In genomic region chr17:69004051-69004450, GRCm38 (mm10) we compare ENCODE assay signal across 14 mouse cellular contexts.
DNase-seq lines count a peak whose midpoint lies in the region.
"Had no signal": no experiment of that assay in that cellular context is flagged by ENCODE, and none has a peak within 500 bp of the region (broad histone marks: within the 10 kb centered on the region; RNA-seq: fewer than 3 reads in every experiment).

No protein-coding gene starts in this region.

- peak; percentile 66 for DNase-seq in left cerebral cortex, postnatal 4 days
- DNase-seq in left cerebral cortex, postnatal 36 days (ENCODE audit: low spot score in 2 of 2): no peak
- peak; percentile 68 for DNase-seq in cerebellum, adult 11-12 months
- peak; percentile 86 to 87 for DNase-seq in cerebellum, postnatal 10 days
- peak; percentile 63 for DNase-seq in retina, postnatal 1 day
- DNase-seq in heart, postnatal 36 days: no peak
- no peak for DNase-seq in spleen, postnatal 36 days (ENCODE audit: low spot score in 2 of 2)
- DNase-seq: adrenal gland, postnatal 10 days; embryo, embryonic 11 days; kidney, adult 2 months; kidney, postnatal 14 days; lung, embryonic 14.5 days; thymus, adult 18-20 months; thymus, postnatal 36 days had no signal

- intact Hi-C loops in left cerebral cortex, postnatal 4 days (cut with DNase I): no loop called here
- intact Hi-C loops in left cerebral cortex, postnatal 36 days (cut with DNase I): no loop called here
- intact Hi-C loops in heart, postnatal 36 days (cut with DNase I): no loop called here

Comparison
In these comparisons a context has a peak if more than half of its experiments do, and no peak if none do; other contexts are left out.
1. DNase-seq: peak in left cerebral cortex, postnatal 4 days (single experiment), cerebellum, adult 11-12 months (single experiment), cerebellum, postnatal 10 days (2 of 2) and retina, postnatal 1 day (single experiment); none in left cerebral cortex, postnatal 36 days (0 of 2), heart, postnatal 36 days (0 of 2) and spleen, postnatal 36 days (0 of 2).